ENCODE assay signal across 7 mouse cellular contexts in the genomic region with DNA sequence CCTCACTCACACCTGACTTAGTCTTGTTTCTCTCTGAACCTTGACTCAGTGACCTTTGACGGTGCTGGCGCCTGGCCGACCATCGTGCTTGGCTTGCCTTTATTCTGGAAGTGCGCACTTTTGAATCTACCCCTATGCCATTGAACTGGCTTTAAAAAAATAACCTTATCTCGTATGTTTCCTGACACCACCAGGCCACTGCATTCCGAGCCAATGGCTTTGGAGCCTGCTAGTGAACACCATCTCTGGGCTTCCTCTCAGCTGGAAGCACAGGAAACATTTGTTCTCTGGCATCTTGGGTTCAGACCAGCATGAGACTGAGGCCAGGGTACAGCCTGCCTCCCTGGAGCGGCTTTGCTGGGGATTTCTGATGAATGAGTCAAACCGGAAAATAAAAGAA. TPM values are rescaled to one million over a fixed set of nuclear protein-coding genes. Genes with fewer than 3 reads are reported as not detected.
DNase-seq lines count a peak whose midpoint lies in the region; ATAC-seq and TF ChIP-seq lines count a peak whose summit lies in the region.

No protein-coding gene starts in this region.

- 0 out of 2 replicates have a peak overlapping the region, but pooled peaks have one; percentile 80 for H3K27ac ChIP-seq in cortical plate, adult 2 months (ENCODE audit: insufficient read depth, low read length)
- peak overlapping the region; percentile 92 for H3K27ac ChIP-seq in lung, embryonic 16.5 days (ENCODE audit: low read length)

- WGBS in lung, embryonic 16.5 days: 27% methylated on average over 9 of the region's 9 CpGs

- peak; percentile 41 to 60 for ATAC-seq in hematopoietic stem cell, adult 5-6 weeks (replicated peaks in 1 of 2; ENCODE audit: insufficient read depth in 1 of 2, low FRiP score in 2 of 2, low TSS enrichment in 1 of 2, low read depth in 1 of 2, poor library complexity in 2 of 2, severe bottlenecking in 2 of 2)
- peak; percentile 80 for ATAC-seq in lung, embryonic 16.5 days (ENCODE audit: low read depth)

- H3K4me2 ChIP-seq in lung, embryonic 16.5 days (ENCODE audit: low read depth, low read length): no peak overlapping the region

- no peak for TF ChIP-seq POLR2A in cortical plate, adult 2 months (IDR thresholded peaks at IDR 0.05; ENCODE audit: extremely low read depth, insufficient read depth, low read length)

- no peaks in the 10 kb centered on the region for H3K27me3 ChIP-seq in lung, embryonic 16.5 days (ENCODE audit: control insufficient read depth, insufficient read depth, low read depth, low read length)

- TF ChIP-seq CTCF in cortical plate, adult 2 months (IDR thresholded peaks at IDR 0.05; ENCODE audit: extremely low read depth, insufficient read depth, low read length): no peak

- peak; percentile 51 for DNase-seq in urinary bladder, postnatal 14 days (ENCODE audit: low spot score)
- no peak for DNase-seq in urinary bladder, adult 2 months (ENCODE audit: low spot score)
- no peak for DNase-seq in frontal cortex, postnatal 14 days (ENCODE audit: low spot score in 2 of 2)
- DNase-seq in retina, postnatal 1 day: no peak

- H3K9ac ChIP-seq in lung, embryonic 16.5 days (ENCODE audit: low read length): no peak overlapping the region

- H3K9me3 ChIP-seq in lung, embryonic 16.5 days (ENCODE audit: control insufficient read depth, low read length): no peaks in the 10 kb centered on the region

- H3K36me3 ChIP-seq in lung, embryonic 16.5 days (ENCODE audit: control insufficient read depth, insufficient read depth, low read length): no peaks in the 10 kb centered on the region

- no peak overlapping the region for H3K4me3 ChIP-seq in cortical plate, adult 2 months (ENCODE audit: insufficient read depth, low read length)
- no peak overlapping the region for H3K4me3 ChIP-seq in lung, embryonic 16.5 days (ENCODE audit: low read length)

- peaks cover 2% of the 10 kb centered on the region; the same call in 1 of the 2 replicates for H3K4me1 ChIP-seq in cortical plate, adult 2 months (ENCODE audit: control insufficient read depth, insufficient read depth, low read length)
- H3K4me1 ChIP-seq in lung, embryonic 16.5 days (replicated peaks; ENCODE audit: control insufficient read depth, insufficient read depth, low read length): peaks cover 35% of the 10 kb centered on the region

RNA-seq across cellular contexts. Expression of a gene that starts 25.9 kb away (rescaled TPM):
- 15.7 and 16.7 TPM in 2 replicates for polyA plus RNA-seq in urinary bladder, adult 2 months (2012; rRNA removed)
- 30.0 and 31.4 TPM in 2 replicates for polyA plus RNA-seq in cortical plate, adult 2 months (2012; rRNA removed)
- 10.9 and 17.5 TPM in 2 replicates for total RNA-seq in hematopoietic stem cell, adult 5-6 weeks (2017)
- 11.5 and 12.1 TPM in 2 replicates for polyA plus RNA-seq in lung, embryonic 16.5 days (2015; fragmentation: Nextera tagmentation; extraction: Ambion mirVana)
